Mouse (Mus musculus): Measurements from ENCODE around the gene Cacng6.

Gene Cacng6

DNA sequence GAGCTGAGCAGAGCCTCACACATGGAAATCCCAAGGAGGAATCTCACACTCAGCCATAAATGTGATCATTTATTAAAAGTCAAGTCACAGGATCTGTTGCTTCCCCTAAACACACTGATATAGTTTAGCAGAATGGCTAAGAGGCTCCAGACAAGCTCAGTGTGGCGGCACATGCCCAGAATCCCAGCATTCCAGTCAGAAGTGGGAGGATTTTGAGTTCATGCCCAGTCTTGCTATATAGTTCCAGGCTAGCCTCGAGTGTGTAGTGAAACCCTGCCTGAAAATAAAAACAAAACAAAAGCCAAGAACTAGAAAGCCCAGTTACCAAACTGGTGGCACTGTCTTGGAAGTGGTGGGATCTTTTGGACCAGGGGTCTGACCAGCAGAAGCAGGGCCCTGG lies 44.6 kb downstream of the Cacng6 start:
- no peak for DNase-seq

DNA sequence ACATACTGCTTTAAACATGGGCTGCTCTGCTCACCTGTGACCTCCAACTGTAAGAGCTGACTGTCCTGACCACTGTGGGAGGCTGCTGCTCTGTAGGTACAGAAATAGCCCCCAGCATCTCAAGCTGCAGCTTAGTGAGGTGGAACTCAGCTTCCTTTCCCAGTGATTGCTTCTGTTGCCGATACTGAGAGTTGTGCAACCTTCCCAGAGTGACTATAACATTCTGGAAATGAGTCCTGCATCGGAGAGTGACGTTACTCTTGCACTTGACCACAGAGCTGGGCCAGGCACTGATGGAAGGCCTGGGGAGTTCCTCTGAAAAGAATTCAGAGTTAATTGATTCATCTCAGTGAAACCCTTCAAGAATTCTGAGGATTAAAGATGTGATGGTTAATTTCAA lies 48.8 kb downstream of the Cacng6 start:
- DNase-seq, result no peak

DNA sequence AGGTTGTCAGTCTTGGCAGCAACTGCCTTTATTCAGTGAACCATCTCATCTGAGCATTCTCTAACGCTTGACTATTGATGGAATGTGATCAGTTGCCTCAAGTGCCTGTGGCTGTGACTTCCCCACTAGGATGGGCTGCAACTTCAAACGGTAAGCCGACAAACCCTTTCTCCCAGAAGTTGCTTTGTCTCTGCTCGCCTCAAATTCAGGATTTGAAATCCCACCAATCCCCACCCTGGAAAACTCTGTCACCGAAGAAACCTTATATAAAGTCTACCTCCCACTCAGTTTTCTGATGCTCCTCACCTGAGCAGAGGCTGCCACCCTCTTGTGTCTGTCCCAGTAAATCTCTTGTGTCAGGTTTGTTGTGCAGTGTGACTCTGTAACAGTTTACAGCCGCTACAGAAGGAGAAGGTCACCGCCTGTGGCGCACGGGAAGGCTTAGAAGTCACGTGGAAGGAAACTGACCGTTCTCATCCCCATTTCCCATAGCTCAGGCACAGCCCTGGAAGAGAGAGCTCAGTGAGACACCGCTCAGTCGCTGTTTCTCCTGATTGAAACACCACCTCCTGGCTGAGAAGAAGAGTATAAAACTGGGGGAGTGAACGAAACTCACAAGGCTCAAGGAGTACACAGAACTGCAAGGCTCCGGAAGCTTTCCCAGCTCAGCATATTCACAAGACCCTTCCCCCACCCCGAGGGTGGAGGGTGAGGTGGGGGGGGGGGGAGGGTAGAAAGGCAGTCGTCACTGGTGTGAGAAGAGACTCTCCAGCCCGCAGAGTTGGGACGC lies 50.5 kb downstream of the Cacng6 start:
- DNase-seq, result no peak

DNA sequence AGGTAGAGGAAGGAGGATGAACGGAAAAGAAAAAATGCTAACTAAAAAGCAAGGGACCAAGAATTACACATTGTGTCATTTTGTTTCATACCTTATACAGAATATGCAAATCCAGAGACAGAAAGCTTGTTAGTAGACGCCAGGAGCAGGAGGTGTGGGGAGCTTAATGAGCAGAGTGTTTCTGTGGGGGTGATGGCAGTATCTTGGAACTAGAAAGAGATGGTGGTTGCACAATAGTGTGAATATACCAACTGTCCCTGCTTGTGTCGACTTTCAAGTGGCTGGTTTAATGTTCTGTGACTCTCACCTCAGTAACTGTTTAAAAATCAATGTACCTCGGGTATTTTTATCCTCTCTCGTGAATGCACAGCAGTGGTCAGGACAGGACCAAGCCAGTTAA lies 52.7 kb downstream of the Cacng6 start:
- no peak for DNase-seq

DNA sequence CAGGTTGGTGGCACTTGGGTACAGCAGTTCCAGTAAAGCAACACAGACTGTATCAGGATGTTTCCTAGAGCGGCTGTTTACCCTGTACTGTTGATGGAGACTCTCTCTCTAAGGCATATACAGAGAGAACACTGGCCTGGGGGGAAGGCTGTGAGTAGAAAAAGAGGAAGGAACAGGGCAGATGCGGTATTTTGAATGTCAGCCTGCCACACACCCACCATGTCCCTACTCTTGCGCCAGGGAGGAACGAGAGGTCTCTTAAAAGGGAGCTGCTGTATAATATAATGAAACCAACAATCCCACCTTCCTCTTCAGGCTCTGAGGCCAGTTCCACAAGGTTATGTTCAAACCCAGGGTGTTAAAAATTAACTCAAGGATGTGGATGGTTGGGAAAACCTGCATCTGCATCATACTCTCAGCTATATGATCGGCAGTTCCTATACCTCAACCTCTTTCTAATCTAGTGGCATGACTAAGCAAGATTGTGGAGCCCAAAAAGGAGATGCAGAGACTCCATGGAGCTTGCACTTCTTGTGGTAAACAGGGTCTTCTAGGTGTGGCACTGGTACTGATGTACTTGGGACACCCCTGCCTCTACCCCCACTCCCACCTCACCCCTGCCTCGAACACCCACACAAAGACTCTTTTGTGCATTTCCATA lies 58.1 kb downstream of the Cacng6 start:
- no peak for DNase-seq
